Mouse (Mus musculus) neural tube, embryonic 11.5 days (tissue): ENCODE data around the gene Cnn1. TPM values are rescaled to one million over a fixed set of nuclear protein-coding genes. Genes with fewer than 3 reads are reported as not detected.

ENCODE experiments used
- ATAC-seq: fragments of 200-750 bp; cut with Nextera tagmentation; 2 replicates; pipeline ENCODE4 v1.8.0; 2017; ENCODE audit warnings: moderate number of reproducible peaks, mild to moderate bottlenecking, moderate TSS enrichment, moderate library complexity; ENCODE audit not compliant: insufficient read depth, low FRiP score, low TSS enrichment
- DNase-seq: peaks from one replicate; pipeline ENCODE4 v3.0.0-alpha.2; 2015; ENCODE audit warnings: low spot score
- H3K27ac ChIP-seq: fragments of 300-500 bp; sonication (generic); 2 replicates; pipeline ENCODE4 v1.5.1; 2014; ENCODE audit warnings: low read depth, mild to moderate bottlenecking, low read length
- H3K27me3 ChIP-seq: fragments of 300-500 bp; sonication (generic); 2 replicates; pipeline ENCODE4 v1.6.1; 2014; ENCODE audit warnings: mild to moderate bottlenecking, low read length, mixed read lengths; ENCODE audit not compliant: control insufficient read depth, insufficient read depth
- H3K36me3 ChIP-seq: fragments of 300-500 bp; sonication (generic); 2 replicates; pipeline ENCODE4 v1.6.1; 2014; ENCODE audit warnings: mild to moderate bottlenecking, low read length, moderate library complexity, mixed read lengths; ENCODE audit not compliant: control insufficient read depth, insufficient read depth
- H3K4me1 ChIP-seq: fragments of 300-500 bp; sonication (generic); 2 replicates; pipeline ENCODE4 v1.6.1; 2014; ENCODE audit warnings: low read length, mixed read lengths; ENCODE audit not compliant: control insufficient read depth, insufficient read depth
- H3K4me2 ChIP-seq: fragments of 300-500 bp; sonication (generic); 2 replicates; pipeline ENCODE4 v1.6.1; 2014; ENCODE audit warnings: low read depth, mild to moderate bottlenecking, moderate library complexity
- H3K4me3 ChIP-seq: fragments of 300-500 bp; sonication (generic); 2 replicates; pipeline ENCODE4 v1.5.1; 2014; ENCODE audit warnings: low read depth, low read length
- H3K9ac ChIP-seq: fragments of 300-500 bp; sonication (generic); 2 replicates; pipeline ENCODE4 v1.6.1; 2014; ENCODE audit warnings: mild to moderate bottlenecking, low read length
- H3K9me3 ChIP-seq: fragments of 300-500 bp; sonication (generic); 2 replicates; pipeline ENCODE4 v1.6.1; 2016; ENCODE audit warnings: low read length; ENCODE audit not compliant: control insufficient read depth
- WGBS: fragments of 180-500 bp; shearing (Covaris S2); extraction: QIAGEN DNeasy Blood & Tissue Kit; methylation state at CpG from one replicate; pipeline ENCODE4 v1.1.7; 2014; 5-methylcytosine and 5-hydroxymethylcytosine counted together
- polyA plus RNA-seq: library from polyadenylated mRNA; unstranded; fragments of >200 nt; fragmentation: Nextera tagmentation; extraction: Ambion mirVana; gene quantifications from 2 replicates; pipeline ENCODE4 v1.2.1, GENCODE M21; 2014

Cnn1 gene
- polyA plus RNA-seq, 1 experiment from 2014 or later: 1.0 TPM

- Histone ChIP-seq H3K4me2 (no peak overlapping the region), H3K4me1 (0 out of 2 replicates have a peak, but pooled peaks cover 3% of the 10 kb centered on the region), H3K9me3 (no peaks in the 10 kb centered on the region), H3K4me3 (no peak overlapping the region), H3K36me3 (peaks cover 12% of the 10 kb centered on the region; the same call in 1 of the 2 replicates), H3K9ac (no peak overlapping the region), H3K27ac (no peak overlapping the region), H3K27me3 (peaks cover 15% of the 10 kb centered on the region)
- ATAC-seq (no peak), DNase-seq (no peak)
- 36% methylated on average over 29 of the region's 29 CpGs for WGBS
Observed at GRCm38 (mm10) chr9:22055713-22056112, 43.3 kb upstream of the Cnn1 start.

GRCm38 (mm10) chr9:22056303-22056910, 42.6 kb upstream of the Cnn1 start:
- Histone ChIP-seq H3K36me3 (peaks cover 14% of the 10 kb centered on the region), H3K4me1 (0 out of 2 replicates have a peak, but pooled peaks cover 3% of the 10 kb centered on the region), H3K9ac (no peak overlapping the region), H3K9me3 (no peaks in the 10 kb centered on the region), H3K27me3 (peaks cover 12% of the 10 kb centered on the region), H3K4me2 (no peak overlapping the region), H3K4me3 (no peak overlapping the region), H3K27ac (no peak overlapping the region)
- no peak for DNase-seq
- ATAC-seq: no peak
- 79% methylated on average over 9 of the region's 9 CpGs for WGBS

- Histone ChIP-seq H3K4me1 (0 out of 2 replicates have a peak, but pooled peaks cover 3% of the 10 kb centered on the region), H3K27me3 (peaks cover 6% of the 10 kb centered on the region; the same call in 1 of the 2 replicates), H3K9ac (no peak overlapping the region), H3K27ac (no peak overlapping the region), H3K4me3 (no peak overlapping the region), H3K4me2 (no peak overlapping the region), H3K36me3 (peaks cover 14% of the 10 kb centered on the region), H3K9me3 (no peaks in the 10 kb centered on the region)
- ATAC-seq (no peak), DNase-seq (no peak)
- 92% methylated on average over 9 of the region's 9 CpGs for WGBS
Observed at GRCm38 (mm10) chr9:22057031-22057517, 41.9 kb upstream of the Cnn1 start.

DNA sequence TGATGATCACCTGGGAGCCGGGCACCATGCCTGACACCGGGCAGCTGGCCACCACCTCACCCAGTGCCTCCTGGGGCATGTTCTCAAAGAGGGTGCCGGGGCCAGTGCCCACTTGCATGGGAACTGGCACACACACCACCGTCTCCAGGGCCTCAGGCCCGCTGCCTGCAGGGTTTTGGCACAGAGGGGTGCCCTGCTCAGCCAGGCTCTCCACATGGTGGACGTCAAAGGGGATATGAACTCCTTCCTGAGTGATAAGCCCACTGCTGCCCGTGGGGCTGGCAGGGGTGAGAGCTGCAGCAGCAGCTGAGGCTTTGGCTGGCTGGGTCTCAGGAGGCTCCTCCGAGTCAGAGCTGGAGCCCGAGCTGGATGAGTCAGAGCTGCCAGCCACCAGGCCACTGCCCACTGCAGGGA, 41.0 kb upstream of the Cnn1 start:
- Histone ChIP-seq H3K27ac (no peak overlapping the region), H3K27me3 (peaks cover 2% of the 10 kb centered on the region; the same call in 1 of the 2 replicates), H3K36me3 (peaks cover 16% of the 10 kb centered on the region), H3K4me1 (0 out of 2 replicates have a peak, but pooled peaks cover 3% of the 10 kb centered on the region), H3K4me3 (no peak overlapping the region), H3K9ac (no peak overlapping the region), H3K4me2 (no peak overlapping the region), H3K9me3 (no peaks in the 10 kb centered on the region)
- WGBS: 95% methylated on average over 9 of the region's 9 CpGs
- DNase-seq (no peak), ATAC-seq (no peak)

DNA sequence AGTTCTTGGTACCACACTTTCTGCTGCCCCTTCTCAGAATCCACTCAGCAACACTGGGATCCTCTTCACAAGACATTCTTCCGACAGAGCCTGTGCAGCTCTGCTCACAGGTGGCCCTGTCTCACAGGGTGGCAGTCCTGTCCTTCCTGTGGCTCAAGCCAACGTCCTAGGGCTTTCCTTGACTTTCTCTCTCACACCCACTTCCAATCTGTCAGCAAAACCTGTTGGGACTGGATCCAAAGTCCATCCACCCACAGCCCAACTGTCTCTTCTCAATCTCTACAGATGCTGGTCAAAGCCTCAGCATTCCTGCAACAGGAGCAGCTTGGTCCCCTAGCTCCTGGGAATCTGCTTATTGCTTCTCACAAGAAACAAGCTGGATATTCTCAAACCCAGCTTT, 37.7 kb upstream of the Cnn1 start:
- no peak overlapping the region for H3K4me2 ChIP-seq
- H3K4me1 ChIP-seq: no peaks in the 10 kb centered on the region
- no peaks in the 10 kb centered on the region for H3K27me3 ChIP-seq
- no peak for DNase-seq
- no peak for ATAC-seq
- no peak overlapping the region for H3K27ac ChIP-seq
- H3K9ac ChIP-seq: no peak overlapping the region
- H3K4me3 ChIP-seq: no peak overlapping the region
- peaks cover 27% of the 10 kb centered on the region for H3K36me3 ChIP-seq
- no peaks in the 10 kb centered on the region for H3K9me3 ChIP-seq
- 69% methylated on average over 2 of the region's 2 CpGs for WGBS

GRCm38 (mm10) chr9:22064341-22064740, 34.7 kb upstream of the Cnn1 start:
- Histone ChIP-seq H3K4me2 (no peak overlapping the region), H3K36me3 (peaks cover 20% of the 10 kb centered on the region), H3K4me3 (no peak overlapping the region), H3K4me1 (no peaks in the 10 kb centered on the region), H3K9me3 (no peaks in the 10 kb centered on the region), H3K9ac (no peak overlapping the region), H3K27me3 (no peaks in the 10 kb centered on the region), H3K27ac (no peak overlapping the region)
- WGBS: 92% methylated on average over 3 of the region's 3 CpGs
- ATAC-seq: no peak
- DNase-seq: no peak

DNA sequence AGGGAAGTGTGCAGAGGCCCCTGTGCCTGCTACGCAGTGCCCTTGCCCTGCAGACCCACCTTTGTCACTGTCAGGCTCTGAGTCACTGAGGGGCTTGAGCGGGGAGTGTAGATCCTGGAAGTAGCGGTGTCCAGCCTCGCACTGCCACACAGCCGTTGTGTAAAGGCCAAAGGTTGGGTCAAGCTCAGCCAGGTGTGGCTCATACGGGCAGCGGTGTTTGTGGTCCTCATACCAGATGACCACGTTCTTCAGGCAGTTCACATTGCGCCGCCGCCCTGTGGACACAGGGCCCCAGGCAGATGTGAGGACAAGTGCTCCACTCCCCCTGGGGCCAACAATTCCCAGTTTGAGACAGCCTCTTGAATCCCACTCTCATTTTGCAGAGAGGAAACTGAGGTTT, 33.4 kb upstream of the Cnn1 start:
- Histone ChIP-seq H3K36me3 (peaks cover 20% of the 10 kb centered on the region), H3K27ac (no peak overlapping the region), H3K9ac (no peak overlapping the region), H3K4me2 (no peak overlapping the region), H3K27me3 (no peaks in the 10 kb centered on the region), H3K9me3 (no peaks in the 10 kb centered on the region), H3K4me3 (no peak overlapping the region), H3K4me1 (0 out of 2 replicates have a peak, but pooled peaks cover 2% of the 10 kb centered on the region)
- WGBS: 96% methylated on average over 11 of the region's 11 CpGs
- DNase-seq (no peak), ATAC-seq (no peak)

DNA sequence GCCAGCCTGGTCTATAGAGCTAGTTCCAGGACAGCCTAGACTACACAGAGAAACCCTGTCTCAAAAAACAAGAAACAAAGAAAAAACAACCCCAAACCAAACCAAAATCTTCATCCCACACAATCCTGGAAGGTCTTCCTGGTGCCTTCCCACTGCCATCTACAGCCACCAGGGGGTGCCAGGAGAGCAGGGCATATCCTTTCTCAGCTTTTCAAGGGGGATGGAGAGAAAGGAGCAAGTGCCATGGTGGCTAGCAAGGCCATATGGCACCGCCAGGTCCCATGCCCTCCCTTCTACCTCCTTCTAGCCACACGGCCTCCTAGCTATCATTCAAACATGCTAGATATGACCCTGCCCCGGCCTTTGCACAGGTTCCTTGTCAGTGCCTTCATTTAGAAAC, 32.6 kb upstream of the Cnn1 start:
- no peaks in the 10 kb centered on the region for H3K27me3 ChIP-seq
- H3K9me3 ChIP-seq: no peaks in the 10 kb centered on the region
- H3K36me3 ChIP-seq: peaks cover 18% of the 10 kb centered on the region
- no peak overlapping the region for H3K9ac ChIP-seq
- 0 out of 2 replicates have a peak, but pooled peaks cover 2% of the 10 kb centered on the region for H3K4me1 ChIP-seq
- H3K4me2 ChIP-seq: no peak overlapping the region
- no peak overlapping the region for H3K4me3 ChIP-seq
- H3K27ac ChIP-seq: no peak overlapping the region
- DNase-seq (peak; percentile 42), ATAC-seq (no peak)
- 81% methylated on average over 3 of the region's 3 CpGs for WGBS

GRCm38 (mm10) chr9:22067195-22067594, 31.8 kb upstream of the Cnn1 start:
- H3K9ac ChIP-seq: no peak overlapping the region
- WGBS: 84% methylated on average over 5 of the region's 5 CpGs
- no peaks in the 10 kb centered on the region for H3K27me3 ChIP-seq
- H3K4me1 ChIP-seq: 0 out of 2 replicates have a peak, but pooled peaks cover 2% of the 10 kb centered on the region
- H3K36me3 ChIP-seq: peaks cover 18% of the 10 kb centered on the region
- DNase-seq: no peak
- H3K27ac ChIP-seq: no peak overlapping the region
- ATAC-seq: no peak
- H3K4me2 ChIP-seq: no peak overlapping the region
- H3K9me3 ChIP-seq: no peaks in the 10 kb centered on the region
- no peak overlapping the region for H3K4me3 ChIP-seq
